Mouse (Mus musculus) cortical plate, adult 2 months (tissue): ENCODE results near the gene Lrrc8c.

Experiments used
- CTCF ChIP-seq: fragments of 200-500 bp; IDR thresholded peaks from 2 replicates; pipeline ENCODE4 v1.5.1; 2011; ENCODE audit warnings: mild to moderate bottlenecking, control low read depth, low read length; ENCODE audit not compliant: insufficient read depth; ENCODE audit errors: extremely low read depth
- POLR2A ChIP-seq: fragments of 200-500 bp; IDR thresholded peaks from 2 replicates; pipeline ENCODE4 v1.6.1; 2011; ENCODE audit warnings: mild to moderate bottlenecking, low read length, control low read depth; ENCODE audit not compliant: insufficient read depth; ENCODE audit errors: extremely low read depth

GRCm38 (mm10) chr5:105648648-105649287 lies 129.6 kb downstream of the Lrrc8c start:
- TF ChIP-seq POLR2A (no peak), CTCF (no peak)
